Mouse (Mus musculus) forebrain, embryonic 13.5 days (tissue): Measurements from ENCODE around the gene Bag5. TPM values are rescaled to one million over a fixed set of nuclear protein-coding genes. Genes with fewer than 3 reads are reported as not detected.

Source experiments
- polyA plus RNA-seq: library from polyadenylated mRNA; unstranded; fragments of >200 nt; fragmentation: Nextera tagmentation; extraction: Ambion mirVana; gene quantifications from 2 replicates; pipeline ENCODE4 v1.2.1, GENCODE M21; 2015

The Bag5 gene
- polyA plus RNA-seq, 1 experiment from 2014 or later, result 62.1 TPM

Other genes starting within 250 kb of the Bag5 start
- gene Gm266, start 227.4 kb downstream of the Bag5 start, polyA plus RNA-seq, result 0.40 and 1.0 TPM in 2 replicates
- gene Eif5, start 175.2 kb downstream of the Bag5 start, polyA plus RNA-seq, result 667 and 695 TPM in 2 replicates
- gene Mark3, start 138.7 kb downstream of the Bag5 start, polyA plus RNA-seq, result 44.2 and 47.2 TPM in 2 replicates
- 2,311 and 2,462 TPM in 2 replicates for gene Ckb, start 40.9 kb downstream of the Bag5 start, polyA plus RNA-seq
- 10.7 and 12.2 TPM in 2 replicates for gene Trmt61a, start 35.2 kb downstream of the Bag5 start, polyA plus RNA-seq
- gene Apopt1, start within 50 bp of the Bag5 start, polyA plus RNA-seq, result 52.6 and 56.2 TPM in 2 replicates
- gene Klc1, start 45.6 kb upstream of the Bag5 start, polyA plus RNA-seq, result 319 and 339 TPM in 2 replicates
- gene Xrcc3, start 100.6 kb upstream of the Bag5 start, polyA plus RNA-seq, result 5.5 and 6.6 TPM in 2 replicates
- 42.4 and 45.6 TPM in 2 replicates for gene Zfyve21, start 100.9 kb upstream of the Bag5 start, polyA plus RNA-seq
- gene Ppp1r13b, start 194.9 kb upstream of the Bag5 start, polyA plus RNA-seq, result 9.3 TPM in 2 replicates